Mouse (Mus musculus): ENCODE measurements at regions not wholly inside any gene's neighbourhood (a gene's known extent, or its start where the extent isn't known, plus 50 kb on each side); places are given as distances from the start of the nearest gene placed in this dataset.

- TF ChIP-seq POLR2A (IDR thresholded peaks at IDR 0.05; ENCODE audit: borderline replicate concordance, extremely low read depth, insufficient read depth, insufficient read length, poor library complexity, severe bottlenecking) (no peak), CTCF (IDR thresholded peaks at IDR 0.05; ENCODE audit: borderline replicate concordance, extremely low read depth, insufficient read depth, insufficient read length) (no peak)
Observed at GRCm38 (mm10) chr1:41420489-41421327, 615.3 kb downstream of the Tmem182 start.
